Mouse (Mus musculus) liver, embryonic 16.5 days (tissue): Measurements from ENCODE around the gene Myom3. TPM values are rescaled to one million over a fixed set of nuclear protein-coding genes. Genes with fewer than 3 reads are reported as not detected.

Experiments used
- ATAC-seq: fragments of 200-750 bp; cut with Nextera tagmentation; 2 replicates; pipeline ENCODE4 v1.8.0; 2017; ENCODE audit warnings: low read depth, mild to moderate bottlenecking, moderate number of reproducible peaks, moderate library complexity
- H3K27ac ChIP-seq: fragments of 300-500 bp; sonication (generic); 2 replicates; pipeline ENCODE4 v1.5.1; 2014; ENCODE audit warnings: mild to moderate bottlenecking, low read length
- H3K27me3 ChIP-seq: fragments of 300-500 bp; sonication (generic); 2 replicates; pipeline ENCODE4 v1.6.1; 2014; ENCODE audit warnings: low read depth, low read length, mixed read lengths; ENCODE audit not compliant: control insufficient read depth, insufficient read depth
- H3K36me3 ChIP-seq: fragments of 300-500 bp; sonication (generic); 2 replicates; pipeline ENCODE4 v1.6.1; 2014; ENCODE audit warnings: mild to moderate bottlenecking; ENCODE audit not compliant: control insufficient read depth, insufficient read depth
- H3K4me1 ChIP-seq: fragments of 300-500 bp; sonication (generic); 2 replicates; pipeline ENCODE4 v1.6.1; 2014; ENCODE audit warnings: low read depth, low read length, mixed read lengths; ENCODE audit not compliant: control insufficient read depth
- H3K4me2 ChIP-seq: fragments of 300-500 bp; sonication (generic); 2 replicates; pipeline ENCODE4 v1.6.1; 2014; ENCODE audit warnings: low read depth, low read length, mixed read lengths
- H3K4me3 ChIP-seq: fragments of 300-500 bp; sonication (generic); 2 replicates; pipeline ENCODE4 v1.5.1; 2014; ENCODE audit warnings: low read depth, mild to moderate bottlenecking, low read length
- H3K9ac ChIP-seq: fragments of 300-500 bp; sonication (generic); 2 replicates; pipeline ENCODE4 v1.6.1; 2014; ENCODE audit warnings: low read depth, low read length
- H3K9me3 ChIP-seq: fragments of 300-500 bp; sonication (generic); replicated peaks from 2 replicates; pipeline ENCODE4 v1.6.1; 2016; ENCODE audit warnings: low read length; ENCODE audit not compliant: control insufficient read depth
- WGBS: fragments of 180-500 bp; shearing (Covaris S2); extraction: QIAGEN DNeasy Blood & Tissue Kit; methylation state at CpG from one replicate; pipeline ENCODE4 v1.1.7; 2014; ENCODE audit not compliant: insufficient replicate concordance; 5-methylcytosine and 5-hydroxymethylcytosine counted together
- polyA plus RNA-seq: library from polyadenylated mRNA; unstranded; fragments of >200 nt; fragmentation: Nextera tagmentation; extraction: Ambion mirVana; gene quantifications from 2 replicates; pipeline ENCODE4 v1.2.1, GENCODE M21; 2015

Gene Myom3
- polyA plus RNA-seq, 1 experiment from 2014 or later = 0.72 TPM

GRCm38 (mm10) chr4:135833301-135834123 lies 74.0 kb downstream of the Myom3 start:
- H3K4me2 ChIP-seq = no peak overlapping the region
- whole genome bisulfite sequencing = 70% methylated on average over 12 of the region's 12 CpGs
- no peak overlapping the region for H3K9ac ChIP-seq

GRCm38 (mm10) chr4:135834124-135834717 lies 74.7 kb downstream of the Myom3 start:
- ATAC-seq = no peak
- no peak overlapping the region for H3K4me3 ChIP-seq
- H3K27me3 ChIP-seq = no peaks in the 10 kb centered on the region; the same call in 1 of the 2 replicates
- no peak overlapping the region for H3K9ac ChIP-seq
- H3K4me2 ChIP-seq = no peak overlapping the region
- H3K36me3 ChIP-seq = no peaks in the 10 kb centered on the region
- H3K9me3 ChIP-seq = no peaks in the 10 kb centered on the region
- no peak overlapping the region for H3K27ac ChIP-seq
- 68% methylated on average over 8 of the region's 8 CpGs for WGBS
- H3K4me1 ChIP-seq = no peaks in the 10 kb centered on the region

More at GRCm38 (mm10) chr4:135833301-135834123, 74.0 kb downstream of the Myom3 start:
- Histone ChIP-seq H3K4me3 (no peak overlapping the region), H3K9me3 (no peaks in the 10 kb centered on the region), H3K4me1 (no peaks in the 10 kb centered on the region), H3K27me3 (no peaks in the 10 kb centered on the region; the same call in 1 of the 2 replicates), H3K27ac (no peak overlapping the region), H3K36me3 (no peaks in the 10 kb centered on the region)
- ATAC-seq = no peak

- no peaks in the 10 kb centered on the region for H3K4me1 ChIP-seq
- no peaks in the 10 kb centered on the region for H3K36me3 ChIP-seq
- WGBS = 52% methylated on average over 3 of the region's 3 CpGs
- no peak overlapping the region for H3K4me2 ChIP-seq
- H3K27me3 ChIP-seq = no peaks in the 10 kb centered on the region; the same call in 1 of the 2 replicates
- H3K27ac ChIP-seq = no peak overlapping the region
- no peak overlapping the region for H3K4me3 ChIP-seq
- no peaks in the 10 kb centered on the region for H3K9me3 ChIP-seq
- ATAC-seq = no peak
- H3K9ac ChIP-seq = no peak overlapping the region
These were observed 79.4 kb downstream of the Myom3 start for GRCm38 (mm10) chr4:135838925-135839292.

GRCm38 (mm10) chr4:135839293-135840011 lies 79.9 kb downstream of the Myom3 start:
- H3K27me3 ChIP-seq = no peaks in the 10 kb centered on the region; the same call in 1 of the 2 replicates
- ATAC-seq = no peak
- no peak overlapping the region for H3K4me2 ChIP-seq
- no peak overlapping the region for H3K9ac ChIP-seq
- no peaks in the 10 kb centered on the region for H3K9me3 ChIP-seq
- no peaks in the 10 kb centered on the region for H3K4me1 ChIP-seq
- no peaks in the 10 kb centered on the region for H3K36me3 ChIP-seq
- WGBS = 73% methylated on average over 21 of the region's 21 CpGs
- H3K4me3 ChIP-seq = no peak overlapping the region
- H3K27ac ChIP-seq = no peak overlapping the region

GRCm38 (mm10) chr4:135844400-135844799 lies 84.9 kb downstream of the Myom3 start:
- Histone ChIP-seq H3K4me3 (no peak overlapping the region), H3K27ac (no peak overlapping the region), H3K27me3 (no peaks in the 10 kb centered on the region), H3K9ac (no peak overlapping the region), H3K4me2 (no peak overlapping the region), H3K36me3 (no peaks in the 10 kb centered on the region), H3K4me1 (no peaks in the 10 kb centered on the region; the same call in 1 of the 2 replicates), H3K9me3 (no peaks in the 10 kb centered on the region)
- ATAC-seq = no peak
- 67% methylated on average over 6 of the region's 6 CpGs for WGBS

- H3K36me3 ChIP-seq = no peaks in the 10 kb centered on the region
- no peak overlapping the region for H3K4me2 ChIP-seq
- no peak overlapping the region for H3K9ac ChIP-seq
- H3K4me3 ChIP-seq = no peak overlapping the region
- H3K27ac ChIP-seq = no peak overlapping the region
- 73% methylated on average over 5 of the region's 5 CpGs for WGBS
- peaks cover 28% of the 10 kb centered on the region for H3K4me1 ChIP-seq
- H3K9me3 ChIP-seq = no peaks in the 10 kb centered on the region
- no peaks in the 10 kb centered on the region for H3K27me3 ChIP-seq
- no peak for ATAC-seq
These were observed 88.1 kb downstream of the Myom3 start for GRCm38 (mm10) chr4:135847581-135847980.

GRCm38 (mm10) chr4:135850411-135851095 lies 91.0 kb downstream of the Myom3 start:
- Histone ChIP-seq H3K9ac (peak overlapping the region; percentile 62), H3K27me3 (no peaks in the 10 kb centered on the region), H3K4me3 (no peak overlapping the region), H3K4me2 (peak overlapping the region; percentile 57; the same call in 1 of the 2 replicates), H3K36me3 (no peaks in the 10 kb centered on the region), H3K27ac (peak overlapping the region; percentile 99), H3K4me1 (peaks cover 57% of the 10 kb centered on the region), H3K9me3 (no peaks in the 10 kb centered on the region)
- peak; percentile 33; the same call in 1 of the 2 replicates for ATAC-seq
- WGBS = 46% methylated on average over 13 of the region's 13 CpGs

GRCm38 (mm10) chr4:135851942-135852341 lies 92.4 kb downstream of the Myom3 start:
- H3K36me3 ChIP-seq = no peaks in the 10 kb centered on the region
- no peaks in the 10 kb centered on the region for H3K27me3 ChIP-seq
- peak overlapping the region; percentile 57 for H3K4me2 ChIP-seq
- peaks cover 57% of the 10 kb centered on the region for H3K4me1 ChIP-seq
- H3K27ac ChIP-seq = peak overlapping the region; percentile 99
- H3K9ac ChIP-seq = peak overlapping the region; percentile 62
- ATAC-seq = peak; percentile 60
- no peaks in the 10 kb centered on the region for H3K9me3 ChIP-seq
- 36% methylated on average over 9 of the region's 9 CpGs for WGBS
- H3K4me3 ChIP-seq = peak overlapping the region; percentile 23
